Mouse (Mus musculus) lung, adult 2 months (tissue): ENCODE measurements around the gene Tbxas1.

ENCODE experiments used
- CTCF ChIP-seq: fragments of 200-500 bp; IDR thresholded peaks from 2 replicates; pipeline ENCODE4 v1.5.1; 2011; ENCODE audit warnings: mild to moderate bottlenecking, low read length, control low read depth; ENCODE audit not compliant: insufficient read depth
- POLR2A ChIP-seq: fragments of 200-500 bp; IDR thresholded peaks from 2 replicates; pipeline ENCODE4 v1.6.1; 2011; ENCODE audit warnings: low read depth, mild to moderate bottlenecking, control low read depth, low read length, borderline replicate concordance; ENCODE audit errors: extremely low read depth

GRCm38 (mm10) chr6:39104631-39105030, 229.4 kb downstream of the Tbxas1 start:
- TF ChIP-seq CTCF, result no peak
- TF ChIP-seq POLR2A, result no peak
